In genomic region chr1:118873559-118873958, GRCm38 (mm10) we compare ENCODE assay signal across 17 mouse cellular contexts.
DNase-seq lines count a peak whose midpoint lies in the region; ATAC-seq lines count a peak whose summit lies in the region.
"Had no signal": no experiment of that assay in that cellular context is flagged by ENCODE, and none has a peak within 500 bp of the region (broad histone marks: within the 10 kb centered on the region; RNA-seq: fewer than 3 reads in every experiment).

No protein-coding gene starts in this region.

- H3K27me3 ChIP-seq in lung, embryonic 15.5 days: 0 out of 2 replicates have a peak, but pooled peaks cover 6% of the 10 kb centered on the region
- no peaks in the 10 kb centered on the region for H3K27me3 ChIP-seq in embryonic facial prominence, embryonic 13.5 days
- H3K27me3 ChIP-seq in stomach, embryonic 15.5 days (replicated peaks): no peaks in the 10 kb centered on the region
- H3K27me3 ChIP-seq: megakaryocyte, embryonic 14.5 days had no signal

- peak; percentile 12 for DNase-seq in gastrocnemius, adult 18-20 months (ENCODE audit: low spot score)
- no peak for DNase-seq in gastrocnemius, postnatal 10 days
- no peak for DNase-seq in lung, postnatal 36 days
- no peak for DNase-seq in layer of hippocampus, postnatal 14 days (ENCODE audit: low spot score in 2 of 2)
- DNase-seq: adrenal gland, postnatal 14 days; cerebellum, postnatal 14 days; kidney, postnatal 10 days; layer of hippocampus, postnatal 36 days; lung, adult 18-20 months; thymus, adult 2 months had no signal

- H3K36me3 ChIP-seq in lung, embryonic 15.5 days: no peaks in the 10 kb centered on the region
- H3K36me3 ChIP-seq in embryonic facial prominence, embryonic 13.5 days: peaks cover 57% of the 10 kb centered on the region
- no peaks in the 10 kb centered on the region for H3K36me3 ChIP-seq in stomach, embryonic 15.5 days

- H3K9ac ChIP-seq in lung, embryonic 15.5 days: no peak overlapping the region
- H3K9ac ChIP-seq in embryonic facial prominence, embryonic 13.5 days: no peak overlapping the region
- no peak overlapping the region for H3K9ac ChIP-seq in stomach, embryonic 15.5 days

- ATAC-seq in lung, embryonic 15.5 days (ENCODE audit: borderline replicate concordance, extremely low read depth, low FRiP score, low TSS enrichment): peak; percentile 24
- ATAC-seq in embryonic facial prominence, embryonic 13.5 days (ENCODE audit: insufficient number of reproducible peaks, insufficient read depth, low FRiP score, low TSS enrichment, low read depth): peak; percentile 71
- peak; percentile 70; the same call in 1 of the 2 replicates for ATAC-seq in stomach, embryonic 15.5 days (ENCODE audit: insufficient read depth, low FRiP score, low read depth)
- no peak for ATAC-seq in megakaryocyte, adult 5-6 weeks (ENCODE audit: poor library complexity, severe bottlenecking)
- ATAC-seq: forebrain, embryonic 16.5 days had no signal

- H3K4me3 ChIP-seq in lung, embryonic 15.5 days: no peak overlapping the region
- no peak overlapping the region for H3K4me3 ChIP-seq in embryonic facial prominence, embryonic 13.5 days
- H3K4me3 ChIP-seq in stomach, embryonic 15.5 days (replicated peaks): no peak overlapping the region
- H3K4me3 ChIP-seq: heart, adult 2 months; megakaryocyte, embryonic 14.5 days had no signal

- H3K4me2 ChIP-seq in lung, embryonic 15.5 days: no peak overlapping the region
- H3K4me2 ChIP-seq in embryonic facial prominence, embryonic 13.5 days: no peak overlapping the region
- H3K4me2 ChIP-seq in stomach, embryonic 15.5 days: no peak overlapping the region

- no peaks in the 10 kb centered on the region for H3K9me3 ChIP-seq in lung, embryonic 15.5 days
- no peaks in the 10 kb centered on the region for H3K9me3 ChIP-seq in embryonic facial prominence, embryonic 13.5 days
- no peaks in the 10 kb centered on the region for H3K9me3 ChIP-seq in stomach, embryonic 15.5 days

- no peak overlapping the region for H3K27ac ChIP-seq in lung, embryonic 15.5 days
- no peak overlapping the region for H3K27ac ChIP-seq in embryonic facial prominence, embryonic 13.5 days
- no peak overlapping the region; the same call in 1 of the 2 replicates for H3K27ac ChIP-seq in stomach, embryonic 15.5 days
- H3K27ac ChIP-seq: heart, adult 2 months had no signal

- peaks cover 4% of the 10 kb centered on the region for H3K4me1 ChIP-seq in lung, embryonic 15.5 days
- peaks cover 15% of the 10 kb centered on the region for H3K4me1 ChIP-seq in embryonic facial prominence, embryonic 13.5 days
- H3K4me1 ChIP-seq in stomach, embryonic 15.5 days: peaks cover 6% of the 10 kb centered on the region; the same call in 1 of the 2 replicates
- H3K4me1 ChIP-seq: megakaryocyte, embryonic 14.5 days had no signal

- WGBS in lung, embryonic 15.5 days: 79% methylated on average over 7 of the region's 7 CpGs
- WGBS in embryonic facial prominence, embryonic 13.5 days: 71% methylated on average over 7 of the region's 7 CpGs
- WGBS in stomach, embryonic 15.5 days: 66% methylated on average over 7 of the region's 7 CpGs
